Mouse (Mus musculus): ENCODE data around the gene March1. TPM values are rescaled to one million over a fixed set of nuclear protein-coding genes. Genes with fewer than 3 reads are reported as not detected.
A peak's percentile ranks its signal among the peaks of the same experiment; 100 is the strongest.

Gene March1
- polyA plus RNA-seq, 1 experiment from 2014 or later: 0.71 TPM

- H3K36me3 ChIP-seq: peaks cover 15% of the 10 kb centered on the region; the same call in 1 of the 2 replicates
- peak within 1 kb of the TSS; percentile 50 for H3K27ac ChIP-seq
- H3K9me3 ChIP-seq (replicated peaks): no peaks in the 10 kb centered on the region
- peak within 1 kb of the TSS; percentile 84 for H3K4me2 ChIP-seq
- no peaks in the 10 kb centered on the region for H3K27me3 ChIP-seq
- peak; percentile 88 for ATAC-seq (replicated peaks; ENCODE audit: insufficient number of reproducible peaks, insufficient read depth, low FRiP score, low read depth)
- peak within 1 kb of the TSS; percentile 100 for H3K4me3 ChIP-seq
- peak within 1 kb of the TSS; percentile 94 for H3K9ac ChIP-seq
- under 1% methylated on average over 45 of the region's 45 CpGs for WGBS
- peaks cover 7% of the 10 kb centered on the region for H3K4me1 ChIP-seq (replicated peaks)
These were observed 868.5 kb downstream of the March1 start, which contains the start of gene Tma16 for GRCm38 (mm10) chr8:66486084-66486763. Gene Tma16 (minus strand): TSS chr8:66486530.

GRCm38 (mm10) chr8:66488556-66488955 lies 870.9 kb downstream of the March1 start:
- H3K27me3 ChIP-seq: no peaks in the 10 kb centered on the region
- no peak overlapping the region for H3K4me3 ChIP-seq
- no peak overlapping the region for H3K9ac ChIP-seq
- H3K9me3 ChIP-seq (replicated peaks): no peaks in the 10 kb centered on the region
- no peak overlapping the region for H3K4me2 ChIP-seq
- H3K27ac ChIP-seq: no peak overlapping the region
- WGBS: 46% methylated on average over 3 of the region's 3 CpGs
- H3K36me3 ChIP-seq: no peaks in the 10 kb centered on the region
- H3K4me1 ChIP-seq (replicated peaks): peaks cover 7% of the 10 kb centered on the region
- no peak for ATAC-seq (replicated peaks; ENCODE audit: insufficient number of reproducible peaks, insufficient read depth, low FRiP score, low read depth)

- Histone ChIP-seq H3K4me2 (no peak overlapping the region), H3K36me3 (no peaks in the 10 kb centered on the region), H3K9ac (no peak overlapping the region), H3K4me3 (no peak overlapping the region), H3K27ac (no peak overlapping the region), H3K4me1 (replicated peaks) (peaks cover under 1% of the 10 kb centered on the region; the same call in 1 of the 2 replicates), H3K9me3 (replicated peaks) (no peaks in the 10 kb centered on the region), H3K27me3 (no peaks in the 10 kb centered on the region)
- 64% methylated on average over 4 of the region's 4 CpGs for WGBS
- ATAC-seq (replicated peaks; ENCODE audit: insufficient number of reproducible peaks, insufficient read depth, low FRiP score, low read depth): no peak
These were observed 872.9 kb downstream of the March1 start for GRCm38 (mm10) chr8:66490624-66491023.

GRCm38 (mm10) chr8:66494496-66494895 lies 876.8 kb downstream of the March1 start:
- Histone ChIP-seq H3K27ac (no peak overlapping the region), H3K9ac (no peak overlapping the region), H3K4me1 (replicated peaks) (no peaks in the 10 kb centered on the region), H3K36me3 (no peaks in the 10 kb centered on the region), H3K4me2 (no peak overlapping the region), H3K9me3 (replicated peaks) (no peaks in the 10 kb centered on the region), H3K27me3 (0 out of 2 replicates have a peak, but pooled peaks cover 4% of the 10 kb centered on the region), H3K4me3 (no peak overlapping the region)
- ATAC-seq (replicated peaks; ENCODE audit: insufficient number of reproducible peaks, insufficient read depth, low FRiP score, low read depth): no peak
- WGBS: 63% methylated on average over 2 of the region's 2 CpGs

- ATAC-seq (replicated peaks; ENCODE audit: insufficient number of reproducible peaks, insufficient read depth, low FRiP score, low read depth): no peak
- Histone ChIP-seq H3K4me1 (replicated peaks) (no peaks in the 10 kb centered on the region), H3K9me3 (replicated peaks) (no peaks in the 10 kb centered on the region), H3K36me3 (no peaks in the 10 kb centered on the region), H3K9ac (no peak overlapping the region), H3K4me3 (no peak overlapping the region), H3K4me2 (no peak overlapping the region), H3K27me3 (0 out of 2 replicates have a peak, but pooled peaks cover 4% of the 10 kb centered on the region), H3K27ac (no peak overlapping the region)
- WGBS: 6% methylated on average over 8 of the region's 8 CpGs
These were observed 878.0 kb downstream of the March1 start for GRCm38 (mm10) chr8:66495726-66496125.

GRCm38 (mm10) chr8:66496998-66497577 lies 879.4 kb downstream of the March1 start:
- Histone ChIP-seq H3K27ac (no peak overlapping the region), H3K9me3 (replicated peaks) (no peaks in the 10 kb centered on the region), H3K4me1 (replicated peaks) (no peaks in the 10 kb centered on the region), H3K4me2 (no peak overlapping the region), H3K4me3 (no peak overlapping the region), H3K9ac (no peak overlapping the region), H3K27me3 (0 out of 2 replicates have a peak, but pooled peaks cover 4% of the 10 kb centered on the region), H3K36me3 (no peaks in the 10 kb centered on the region)
- WGBS: 27% methylated on average over 4 of the region's 4 CpGs
- ATAC-seq (replicated peaks; ENCODE audit: insufficient number of reproducible peaks, insufficient read depth, low FRiP score, low read depth): no peak

- no peaks in the 10 kb centered on the region for H3K27me3 ChIP-seq
- no peak overlapping the region for H3K4me3 ChIP-seq
- no peaks in the 10 kb centered on the region for H3K4me1 ChIP-seq (replicated peaks)
- WGBS: 69% methylated on average over 2 of the region's 2 CpGs
- no peak for ATAC-seq (replicated peaks; ENCODE audit: insufficient number of reproducible peaks, insufficient read depth, low FRiP score, low read depth)
- no peaks in the 10 kb centered on the region for H3K9me3 ChIP-seq (replicated peaks)
- no peak overlapping the region for H3K9ac ChIP-seq
- H3K36me3 ChIP-seq: no peaks in the 10 kb centered on the region
- H3K27ac ChIP-seq: no peak overlapping the region
- H3K4me2 ChIP-seq: no peak overlapping the region
These were observed 885.7 kb downstream of the March1 start for GRCm38 (mm10) chr8:66503381-66503780.

GRCm38 (mm10) chr8:66511537-66511936 lies 893.8 kb downstream of the March1 start, which contains the start of gene Tktl2:
Gene Tktl2 (plus strand): TSS chr8:66511756.
- no peaks in the 10 kb centered on the region for H3K36me3 ChIP-seq
- H3K4me3 ChIP-seq: no peak within 1 kb of the TSS
- ATAC-seq (replicated peaks; ENCODE audit: insufficient number of reproducible peaks, insufficient read depth, low FRiP score, low read depth): no peak
- 90% methylated on average over 22 of the region's 22 CpGs for WGBS
- no peak within 1 kb of the TSS for H3K4me2 ChIP-seq
- no peak within 1 kb of the TSS for H3K9ac ChIP-seq
- H3K27ac ChIP-seq: no peak within 1 kb of the TSS
- H3K9me3 ChIP-seq (replicated peaks): no peaks in the 10 kb centered on the region
- no peaks in the 10 kb centered on the region for H3K27me3 ChIP-seq
- no peaks in the 10 kb centered on the region for H3K4me1 ChIP-seq (replicated peaks)

GRCm38 (mm10) chr8:66519149-66519548 lies 901.4 kb downstream of the March1 start:
- H3K9ac ChIP-seq: no peak overlapping the region
- H3K36me3 ChIP-seq: no peaks in the 10 kb centered on the region
- H3K9me3 ChIP-seq (replicated peaks): no peaks in the 10 kb centered on the region
- no peak overlapping the region for H3K27ac ChIP-seq
- WGBS: 64% methylated on average over 2 of the region's 2 CpGs
- ATAC-seq (replicated peaks; ENCODE audit: insufficient number of reproducible peaks, insufficient read depth, low FRiP score, low read depth): no peak
- H3K4me1 ChIP-seq (replicated peaks): no peaks in the 10 kb centered on the region
- H3K27me3 ChIP-seq: no peaks in the 10 kb centered on the region
- no peak overlapping the region for H3K4me2 ChIP-seq
- H3K4me3 ChIP-seq: no peak overlapping the region

- Histone ChIP-seq H3K4me2 (no peak overlapping the region), H3K9me3 (replicated peaks) (no peaks in the 10 kb centered on the region), H3K4me1 (replicated peaks) (no peaks in the 10 kb centered on the region), H3K4me3 (no peak overlapping the region), H3K9ac (no peak overlapping the region), H3K36me3 (no peaks in the 10 kb centered on the region), H3K27me3 (no peaks in the 10 kb centered on the region), H3K27ac (no peak overlapping the region)
- no peak for ATAC-seq (replicated peaks; ENCODE audit: insufficient number of reproducible peaks, insufficient read depth, low FRiP score, low read depth)
These were observed 902.9 kb downstream of the March1 start for GRCm38 (mm10) chr8:66520576-66520975.
